Mouse (Mus musculus) thymus, postnatal 36 days (tissue): ENCODE measurements around the gene Dnmt3l.
A peak's percentile ranks its signal among the peaks of the same experiment; 100 is the strongest.
"Not testable (repeated sequence)": the region's sequence is repeated elsewhere in the genome, so short reads cannot be mapped to it uniquely, and the experiment has no call there.

Experiments used
- DNase-seq, 2 experiments: peaks; one replicate each; pipeline ENCODE4 v3.0.0; 2022; ENCODE audit warnings: mixed read lengths in 2 of 2

Dnmt3l gene

DNA sequence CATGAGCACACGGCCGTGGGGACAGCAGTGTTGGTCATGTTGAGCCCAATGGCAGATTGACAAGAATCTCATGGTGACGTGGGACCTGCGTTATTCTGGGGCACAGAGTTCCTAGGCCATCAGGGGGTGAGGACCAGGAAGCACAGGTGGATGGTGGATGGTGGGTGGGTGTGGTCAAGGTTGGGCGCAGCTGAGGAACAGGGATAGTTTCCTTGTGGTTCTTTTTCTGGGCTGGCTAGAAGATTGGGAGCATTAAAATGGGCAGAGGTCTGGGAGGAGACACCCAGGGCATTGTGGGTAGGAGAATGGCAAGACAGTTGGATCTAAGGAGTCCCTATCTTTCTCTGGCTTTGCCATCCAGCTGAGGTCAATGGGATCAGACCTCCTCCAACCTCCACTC lies at the start of gene Dnmt3l:
Gene Dnmt3l (plus strand): TSS at position 301 of the 400 bp plus-strand sequence.
- DNase-seq: no peak

DNA sequence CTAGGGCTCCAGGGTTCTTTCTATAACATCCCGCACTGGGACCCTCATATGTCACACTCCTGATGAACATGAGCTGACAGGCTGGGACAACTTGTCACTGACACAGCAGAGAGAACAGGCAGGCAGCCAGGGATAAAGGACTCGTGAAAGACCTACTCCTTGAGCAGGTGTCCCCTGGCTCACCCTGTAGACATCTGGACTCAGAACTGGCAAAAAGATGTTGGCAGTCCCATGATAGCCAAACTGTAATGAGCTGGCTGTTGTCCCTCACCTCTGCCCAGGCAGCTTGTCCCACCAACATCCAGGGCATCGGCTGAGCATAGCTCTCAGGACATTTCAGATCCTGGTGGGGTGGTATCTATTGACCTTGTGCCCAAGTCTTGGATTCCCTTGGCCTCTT lies 46.1 kb upstream of the Dnmt3l start:
- no peak for DNase-seq

DNA sequence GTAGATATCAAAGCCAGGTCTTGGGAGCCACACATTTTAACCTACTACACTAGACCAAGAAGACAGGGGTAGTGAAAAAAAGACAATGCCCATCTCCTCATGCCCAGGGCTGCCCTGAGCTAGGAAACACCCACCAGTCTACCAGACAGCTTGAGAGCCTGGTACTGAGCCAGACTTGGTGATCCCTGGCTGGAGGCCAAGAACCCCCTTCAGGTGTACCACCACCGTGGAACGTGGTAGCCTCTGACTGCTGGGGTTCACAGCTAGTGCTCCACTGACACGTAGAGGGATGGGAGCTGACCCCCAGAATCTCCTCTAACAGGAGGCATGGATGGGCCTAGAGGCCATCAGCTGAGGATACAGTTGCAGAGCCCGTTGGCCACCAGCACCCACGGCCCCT lies 41.5 kb upstream of the Dnmt3l start:
- no peak for DNase-seq

GRCm38 (mm10) chr10:78001796-78002195 lies 40.0 kb upstream of the Dnmt3l start:
- DNase-seq: no peak

DNA sequence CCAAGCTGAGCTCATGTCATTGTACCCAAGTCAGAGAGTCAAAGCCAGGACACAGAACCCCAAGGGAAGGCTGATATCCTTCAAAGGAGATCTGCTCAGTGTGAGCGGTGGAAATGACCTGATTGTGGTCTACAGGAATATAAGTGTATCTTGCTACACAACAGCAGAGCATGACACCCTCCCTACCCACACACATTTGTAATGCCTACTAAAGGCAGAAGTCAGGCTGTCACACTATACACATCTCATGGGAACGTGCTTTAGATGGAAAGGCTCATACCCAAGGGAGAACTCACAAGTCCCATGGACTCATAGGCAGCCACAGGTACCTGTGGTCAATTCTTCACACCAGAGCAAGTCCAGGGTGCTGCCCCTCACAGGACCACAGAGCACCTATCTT lies 39.4 kb upstream of the Dnmt3l start:
- no peak for DNase-seq

GRCm38 (mm10) chr10:78004479-78005100 lies 37.2 kb upstream of the Dnmt3l start:
- DNase-seq: no peak

DNA sequence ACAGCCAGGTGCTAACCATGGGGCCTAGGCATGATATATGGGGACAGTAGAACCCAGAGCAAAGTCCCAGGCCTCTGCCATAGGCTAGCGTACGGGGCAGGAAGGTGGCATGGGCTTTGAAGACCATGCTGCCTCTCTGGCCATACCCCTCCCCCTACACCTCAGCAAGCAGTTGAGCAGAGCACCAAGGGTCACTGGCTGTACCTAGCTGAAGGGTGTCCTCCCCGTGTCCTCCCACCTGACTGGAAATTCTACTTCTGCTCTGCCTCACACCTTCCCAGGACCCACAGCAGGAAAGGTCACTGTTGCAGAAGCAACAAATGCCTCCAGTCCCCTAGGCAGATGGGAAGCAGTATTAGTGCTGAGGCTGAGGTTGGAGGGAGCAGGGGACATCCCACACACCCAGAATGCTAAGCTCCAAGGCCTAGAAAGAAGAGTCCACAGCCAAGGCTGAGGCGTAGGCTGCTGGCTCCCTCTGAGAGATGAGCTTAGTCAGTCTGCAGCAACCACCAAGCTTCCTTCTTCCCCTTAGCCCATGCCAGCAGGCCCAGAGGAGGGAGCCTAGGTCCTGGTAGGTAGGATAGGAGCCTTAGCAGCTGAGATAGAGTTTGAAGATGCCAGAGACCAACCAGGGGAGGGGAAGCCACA lies 35.8 kb upstream of the Dnmt3l start:
- DNase-seq: no peak

DNA sequence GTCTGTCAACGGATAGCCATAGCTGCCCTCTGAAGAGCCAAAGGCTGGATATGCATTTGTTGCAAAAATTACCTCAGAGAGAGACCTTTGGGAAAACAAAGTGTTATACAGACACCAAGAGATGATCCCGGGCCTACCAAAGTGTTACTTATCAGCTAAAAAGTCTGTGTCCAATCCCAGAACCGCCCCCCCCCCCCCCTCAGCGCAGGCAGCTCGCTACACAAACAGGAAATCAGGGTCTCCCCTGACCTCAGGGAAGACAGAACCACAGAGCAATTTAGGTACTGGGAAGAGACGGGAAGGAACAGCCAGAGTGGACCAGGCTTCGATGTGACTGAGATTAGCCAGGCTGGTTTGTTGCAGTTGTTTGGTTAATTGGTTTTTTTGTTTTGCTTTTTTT lies 34.5 kb upstream of the Dnmt3l start:
- DNase-seq: no peak

- DNase-seq: no peak
Observed at GRCm38 (mm10) chr10:78008169-78008568, 33.6 kb upstream of the Dnmt3l start.

- peak; percentile 96 to 97 for DNase-seq
Observed at GRCm38 (mm10) chr10:78009184-78009944, 32.4 kb upstream of the Dnmt3l start.

DNA sequence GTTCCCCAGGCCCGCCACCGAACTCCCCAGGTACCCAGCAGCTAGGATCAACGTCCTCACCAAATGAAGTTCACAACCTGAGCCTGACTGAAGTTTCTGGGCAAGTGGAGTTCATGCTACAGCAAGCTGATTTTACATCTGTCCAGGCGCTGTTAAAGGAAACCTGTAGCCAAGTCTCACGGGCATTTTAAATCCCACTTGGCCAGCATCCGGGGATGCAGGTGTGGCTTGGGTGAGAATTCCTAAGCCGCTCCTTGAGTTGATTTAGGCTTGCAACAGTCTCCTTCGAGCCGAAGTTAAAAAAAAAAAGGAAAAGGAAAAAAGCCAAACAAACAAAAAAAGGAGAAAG lies 31.8 kb upstream of the Dnmt3l start, which contains the start of gene Pfkl:
Gene Pfkl (minus strand): TSS at position 139 of the 349 bp plus-strand sequence.
- DNase-seq: no peak

GRCm38 (mm10) chr10:78010335-78010734 lies 31.4 kb upstream of the Dnmt3l start:
- no peak for DNase-seq

DNA sequence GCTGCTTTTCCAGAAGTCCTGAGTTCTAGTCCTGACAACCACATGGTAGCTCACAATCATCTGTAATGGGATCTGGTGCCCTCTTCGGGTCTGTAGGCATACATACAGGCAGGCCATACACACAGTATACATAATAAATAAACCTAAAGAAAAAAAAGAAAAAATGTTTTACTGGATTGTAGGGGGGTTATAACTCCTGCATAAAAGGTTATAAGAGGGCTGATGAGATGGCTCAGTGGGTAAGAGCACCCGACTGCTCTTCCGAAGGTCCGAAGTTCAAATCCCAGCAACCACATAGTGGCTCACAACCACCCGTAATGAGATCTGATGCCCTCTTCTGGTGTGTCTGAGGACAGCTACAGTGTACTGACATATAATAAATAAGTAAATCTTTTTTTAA lies 30.6 kb upstream of the Dnmt3l start:
- not testable (repeated sequence) for DNase-seq

- no peak for DNase-seq
Observed at GRCm38 (mm10) chr10:78012661-78013495, 28.9 kb upstream of the Dnmt3l start.

- no peak for DNase-seq
Observed at GRCm38 (mm10) chr10:78015489-78015888, 26.3 kb upstream of the Dnmt3l start.

DNA sequence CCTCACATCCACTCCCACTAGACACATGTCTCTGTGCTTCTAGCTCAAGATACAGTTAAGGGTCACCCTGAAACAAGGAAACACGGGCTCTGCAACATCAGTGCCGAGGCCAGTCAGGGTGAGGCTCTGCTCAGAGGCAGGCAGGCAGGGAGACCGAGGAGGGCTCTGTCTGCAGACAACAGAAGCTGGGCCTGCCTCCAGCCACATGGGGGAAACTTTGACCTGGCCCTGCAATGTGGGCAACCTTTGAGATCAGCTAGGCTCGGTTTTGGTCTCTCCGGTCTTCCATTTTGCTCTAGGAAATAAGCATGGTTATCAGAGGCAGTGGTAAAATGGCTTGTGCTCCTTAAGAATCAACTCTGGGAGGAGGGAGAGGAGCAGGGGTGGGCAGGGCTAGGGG lies 25.4 kb upstream of the Dnmt3l start:
- DNase-seq: no peak

GRCm38 (mm10) chr10:78018797-78019203 lies 22.9 kb upstream of the Dnmt3l start:
- DNase-seq: peak; percentile 62 to 71

DNA sequence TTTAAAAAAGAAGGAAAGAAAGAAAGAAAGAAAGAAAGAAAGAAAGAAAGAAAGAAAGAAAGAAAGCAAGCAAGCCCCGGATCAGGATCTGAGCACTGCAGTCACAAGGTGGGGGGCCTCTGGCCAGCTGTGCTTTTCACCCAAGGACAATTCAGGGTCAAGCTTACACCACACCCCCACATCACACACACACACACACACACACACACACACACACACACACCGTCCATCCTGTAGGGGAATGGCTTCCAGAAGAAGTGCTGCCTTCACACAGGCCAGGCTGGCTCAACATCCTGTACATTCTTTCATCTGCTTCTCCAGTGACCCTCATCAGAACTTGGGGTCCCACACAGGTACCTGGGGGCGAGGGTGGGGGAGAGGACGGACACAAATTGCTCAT lies 22.5 kb upstream of the Dnmt3l start:
- no peak for DNase-seq

DNA sequence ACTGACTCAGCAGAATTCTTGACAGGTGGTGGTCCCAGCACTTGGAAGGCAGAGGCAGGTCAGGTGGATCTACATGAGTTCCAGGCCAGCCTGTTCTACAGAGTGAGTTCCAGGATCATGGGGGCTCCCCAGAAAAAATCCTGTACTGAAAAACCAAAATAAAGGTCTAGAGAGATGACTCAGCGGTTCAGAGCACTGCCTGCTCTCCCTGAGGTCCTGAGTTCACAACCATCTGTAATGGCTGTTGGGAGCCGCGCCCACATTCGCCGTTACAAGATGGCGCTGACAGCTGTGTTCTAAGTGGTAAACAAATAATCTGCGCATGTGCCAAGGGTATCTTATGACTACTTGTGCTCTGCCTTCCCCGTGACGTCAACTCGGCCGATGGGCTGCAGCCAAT lies 21.8 kb upstream of the Dnmt3l start:
- DNase-seq: not testable (repeated sequence)

- DNase-seq: not testable (repeated sequence)
Observed at GRCm38 (mm10) chr10:78025453-78025852, 16.3 kb upstream of the Dnmt3l start.

DNA sequence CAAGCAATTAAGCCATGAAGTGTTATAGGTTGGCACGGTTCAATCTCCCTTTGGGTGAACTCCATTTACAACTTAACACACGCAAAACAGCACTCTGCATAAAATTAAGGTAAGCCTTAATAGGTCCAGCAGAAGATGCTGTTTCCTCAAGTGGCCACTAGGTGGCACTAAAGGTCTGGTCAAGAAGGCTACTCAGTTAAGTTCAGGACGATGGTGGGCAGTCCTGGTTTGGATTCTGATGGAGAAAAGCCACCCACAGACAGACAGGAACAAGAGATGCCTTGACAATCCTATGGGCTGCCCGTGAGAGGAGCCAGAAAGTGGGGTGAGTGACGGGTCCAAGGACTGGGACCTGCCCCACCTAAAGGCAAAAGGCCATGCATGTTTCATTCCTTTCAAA lies 13.6 kb upstream of the Dnmt3l start:
- peak; percentile 46 to 59 for DNase-seq

DNA sequence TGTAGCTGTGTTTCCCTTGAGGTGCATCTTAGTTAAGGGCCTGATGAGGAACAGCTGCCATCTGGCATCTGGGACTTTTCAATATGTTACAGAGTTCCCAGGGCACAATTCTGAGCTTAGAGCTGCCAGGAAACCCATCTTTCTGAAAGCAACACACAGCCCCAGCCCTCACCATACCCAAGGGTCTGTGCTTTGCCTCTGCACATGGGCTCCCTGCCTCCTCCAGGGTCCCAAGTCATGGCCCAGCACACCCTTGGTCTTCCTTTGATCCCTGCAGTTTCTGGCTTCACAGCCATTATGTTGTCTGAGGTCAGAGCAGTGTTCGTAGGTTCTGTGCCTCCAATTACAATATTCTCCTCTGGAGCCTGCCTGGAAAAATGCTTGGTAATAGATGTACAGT lies 12.7 kb upstream of the Dnmt3l start:
- no peak for DNase-seq

GRCm38 (mm10) chr10:78031987-78032386 lies 9.8 kb upstream of the Dnmt3l start:
- no peak for DNase-seq
